ENCODE assay signal across 15 mouse cellular contexts in the genomic region with DNA sequence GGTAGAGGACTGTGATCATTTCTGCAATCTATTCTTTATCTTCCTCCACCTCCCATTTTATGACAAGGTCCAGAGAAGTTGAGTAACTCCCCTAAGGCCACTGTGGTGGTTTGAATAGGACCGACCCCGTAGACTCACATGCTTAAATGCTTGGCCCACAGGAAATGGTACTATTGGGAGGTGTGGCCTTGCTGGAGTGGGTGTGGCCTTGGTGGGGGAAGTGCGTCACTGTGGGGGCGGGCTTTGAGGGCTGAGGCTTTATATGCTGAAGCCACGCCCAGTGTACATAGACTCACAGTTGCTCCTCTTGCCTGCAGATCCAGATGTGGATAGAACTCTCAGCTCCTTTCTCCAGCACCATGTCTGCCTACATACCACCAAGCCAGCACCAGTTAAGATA. TPM values are rescaled to one million over a fixed set of nuclear protein-coding genes. Genes with fewer than 3 reads are reported as not detected.
A peak's percentile ranks its signal among the peaks of the same experiment; 100 is the strongest.
DNase-seq lines count a peak whose midpoint lies in the region; ATAC-seq and TF ChIP-seq lines count a peak whose summit lies in the region.
"Had no signal": no experiment of that assay in that cellular context is flagged by ENCODE, and none has a peak within 500 bp of the region (broad histone marks: within the 10 kb centered on the region; RNA-seq: fewer than 3 reads in every experiment).

No protein-coding gene starts in this region.

- H3K4me3 ChIP-seq in heart, postnatal 0 days (ENCODE audit: low read depth, low read length): no peak overlapping the region
- H3K4me3 ChIP-seq in lung, embryonic 16.5 days (ENCODE audit: low read length): no peak overlapping the region
- no peak overlapping the region for H3K4me3 ChIP-seq in intestine, embryonic 14.5 days (ENCODE audit: low read depth, low read length)
- H3K4me3 ChIP-seq in stomach, embryonic 16.5 days (replicated peaks; ENCODE audit: low read length): no peak overlapping the region
- H3K4me3 ChIP-seq in forebrain, embryonic 14.5 days (ENCODE audit: low read depth, low read length): no peak overlapping the region
- H3K4me3 ChIP-seq: forebrain, embryonic 13.5 days; hindbrain, embryonic 15.5 days had no signal

- no peaks in the 10 kb centered on the region for H3K9me3 ChIP-seq in heart, postnatal 0 days (replicated peaks; ENCODE audit: control insufficient read depth, low read length)
- H3K9me3 ChIP-seq in lung, embryonic 16.5 days (ENCODE audit: control insufficient read depth, low read length): no peaks in the 10 kb centered on the region
- H3K9me3 ChIP-seq in intestine, embryonic 14.5 days (ENCODE audit: control insufficient read depth, low read length): no peaks in the 10 kb centered on the region
- H3K9me3 ChIP-seq in stomach, embryonic 16.5 days (replicated peaks; ENCODE audit: control insufficient read depth, low read length): no peaks in the 10 kb centered on the region
- no peaks in the 10 kb centered on the region for H3K9me3 ChIP-seq in forebrain, embryonic 14.5 days (replicated peaks; ENCODE audit: control insufficient read depth, low read length)
- H3K9me3 ChIP-seq: forebrain, embryonic 13.5 days; hindbrain, embryonic 15.5 days had no signal

- no peak for DNase-seq in heart, postnatal 0 days (ENCODE audit: low spot score)
- no peak for DNase-seq in heart, postnatal 25 days (ENCODE audit: low spot score)
- no peak for DNase-seq in lung, postnatal 25 days (ENCODE audit: low spot score)
- DNase-seq in intestine, embryonic 14.5 days (ENCODE audit: low spot score): no peak
- DNase-seq in cerebellum, adult 8-10 months: no peak
- no peak for DNase-seq in forebrain, embryonic 14.5 days (ENCODE audit: low spot score)
- DNase-seq: cerebellum, adult 18-20 months; gastrocnemius, postnatal 10 days; midbrain, embryonic 14.5 days; thymus, postnatal 25 days had no signal

- H3K4me1 ChIP-seq in heart, postnatal 0 days (ENCODE audit: control insufficient read depth, insufficient read depth): peaks cover 15% of the 10 kb centered on the region; the same call in 1 of the 2 replicates
- H3K4me1 ChIP-seq in lung, embryonic 16.5 days (replicated peaks; ENCODE audit: control insufficient read depth, insufficient read depth, low read length): peaks cover 11% of the 10 kb centered on the region
- peaks cover 14% of the 10 kb centered on the region; the same call in 1 of the 2 replicates for H3K4me1 ChIP-seq in intestine, embryonic 14.5 days (replicated peaks; ENCODE audit: control insufficient read depth, insufficient read depth, low read length)
- peaks cover 7% of the 10 kb centered on the region; the same call in 1 of the 2 replicates for H3K4me1 ChIP-seq in stomach, embryonic 16.5 days (ENCODE audit: control insufficient read depth, insufficient read depth, low read length)
- no peaks in the 10 kb centered on the region for H3K4me1 ChIP-seq in forebrain, embryonic 14.5 days (ENCODE audit: control insufficient read depth, insufficient read depth, low read length)
- H3K4me1 ChIP-seq: forebrain, embryonic 13.5 days; hindbrain, embryonic 15.5 days had no signal

- peak; percentile 26; the same call in 1 of the 2 replicates for ATAC-seq in heart, postnatal 0 days (ENCODE audit: insufficient read depth, low read depth)
- ATAC-seq in lung, embryonic 16.5 days (ENCODE audit: low read depth): peak; percentile 35; the same call in 1 of the 2 replicates
- no peak for ATAC-seq in intestine, embryonic 14.5 days (replicated peaks; ENCODE audit: low FRiP score, low TSS enrichment, low read depth)
- 0 out of 2 replicates have a peak, but pooled peaks have one; percentile 31 for ATAC-seq in stomach, embryonic 16.5 days (ENCODE audit: insufficient read depth, low FRiP score)
- ATAC-seq in forebrain, embryonic 14.5 days: no peak
- ATAC-seq: forebrain, embryonic 13.5 days had no signal

- no peak overlapping the region for H3K4me2 ChIP-seq in heart, postnatal 0 days (ENCODE audit: low read depth, low read length)
- H3K4me2 ChIP-seq in lung, embryonic 16.5 days (ENCODE audit: low read depth, low read length): peak overlapping the region; percentile 38; the same call in 1 of the 2 replicates
- H3K4me2 ChIP-seq in intestine, embryonic 14.5 days (ENCODE audit: low read length): peak overlapping the region; percentile 32; the same call in 1 of the 2 replicates
- no peak overlapping the region for H3K4me2 ChIP-seq in stomach, embryonic 16.5 days (ENCODE audit: low read depth, low read length)
- H3K4me2 ChIP-seq in forebrain, embryonic 14.5 days (ENCODE audit: low read length): no peak overlapping the region
- H3K4me2 ChIP-seq: forebrain, embryonic 13.5 days; hindbrain, embryonic 15.5 days had no signal

- 79% methylated on average over 5 of the region's 5 CpGs for WGBS in heart, postnatal 0 days
- 68% methylated on average over 5 of the region's 5 CpGs for WGBS in lung, embryonic 16.5 days
- 82% methylated on average over 5 of the region's 5 CpGs for WGBS in intestine, embryonic 14.5 days
- WGBS in stomach, embryonic 16.5 days: 84% methylated on average over 5 of the region's 5 CpGs
- WGBS in forebrain, embryonic 14.5 days: 86% methylated on average over 5 of the region's 5 CpGs

- intact Hi-C loops in heart, postnatal 25 days (cut with DNase I): no loop called here

- no peak overlapping the region for H3K9ac ChIP-seq in heart, postnatal 0 days (replicated peaks; ENCODE audit: low read depth, low read length)
- H3K9ac ChIP-seq in lung, embryonic 16.5 days (ENCODE audit: low read length): no peak overlapping the region
- no peak overlapping the region for H3K9ac ChIP-seq in intestine, embryonic 14.5 days (ENCODE audit: low read length)
- no peak overlapping the region for H3K9ac ChIP-seq in stomach, embryonic 16.5 days (ENCODE audit: low read length)
- no peak overlapping the region for H3K9ac ChIP-seq in forebrain, embryonic 14.5 days (ENCODE audit: low read length)
- H3K9ac ChIP-seq: forebrain, embryonic 13.5 days; hindbrain, embryonic 15.5 days had no signal

- TF ChIP-seq EP300 in heart, postnatal 0 days (IDR thresholded peaks at IDR 0.05; ENCODE audit: low read depth): no peak

- H3K27ac ChIP-seq in heart, postnatal 0 days (ENCODE audit: low read depth): peak overlapping the region; percentile 68
- H3K27ac ChIP-seq in lung, embryonic 16.5 days (ENCODE audit: low read length): peak overlapping the region; percentile 89
- H3K27ac ChIP-seq in intestine, embryonic 14.5 days (ENCODE audit: low read depth): peak overlapping the region; percentile 90
- H3K27ac ChIP-seq in stomach, embryonic 16.5 days (ENCODE audit: low read length): peak overlapping the region; percentile 80
- H3K27ac ChIP-seq in forebrain, embryonic 14.5 days (ENCODE audit: low read depth, low read length): no peak overlapping the region
- H3K27ac ChIP-seq: forebrain, embryonic 13.5 days; hindbrain, embryonic 15.5 days had no signal

- H3K36me3 ChIP-seq in heart, postnatal 0 days (replicated peaks; ENCODE audit: control insufficient read depth, insufficient read depth, low read length): no peaks in the 10 kb centered on the region
- no peaks in the 10 kb centered on the region for H3K36me3 ChIP-seq in lung, embryonic 16.5 days (ENCODE audit: control insufficient read depth, insufficient read depth, low read length)
- H3K36me3 ChIP-seq in intestine, embryonic 14.5 days (ENCODE audit: control insufficient read depth, insufficient read depth, low read length): no peaks in the 10 kb centered on the region
- no peaks in the 10 kb centered on the region for H3K36me3 ChIP-seq in stomach, embryonic 16.5 days (ENCODE audit: control insufficient read depth, insufficient read depth, low read length)
- no peaks in the 10 kb centered on the region for H3K36me3 ChIP-seq in forebrain, embryonic 14.5 days (ENCODE audit: control insufficient read depth, insufficient read depth, low read length)
- H3K36me3 ChIP-seq: hindbrain, embryonic 15.5 days had no signal

- no peak for TF ChIP-seq CTCF in heart, postnatal 0 days (IDR thresholded peaks at IDR 0.05; ENCODE audit: low read depth)

- H3K27me3 ChIP-seq in heart, postnatal 0 days (ENCODE audit: control insufficient read depth, insufficient read depth, low read length): no peaks in the 10 kb centered on the region
- no peaks in the 10 kb centered on the region for H3K27me3 ChIP-seq in lung, embryonic 16.5 days (ENCODE audit: control insufficient read depth, insufficient read depth, low read depth, low read length)
- no peaks in the 10 kb centered on the region for H3K27me3 ChIP-seq in intestine, embryonic 14.5 days (replicated peaks; ENCODE audit: control insufficient read depth, insufficient read depth, low read length)
- no peaks in the 10 kb centered on the region for H3K27me3 ChIP-seq in stomach, embryonic 16.5 days (ENCODE audit: control insufficient read depth, insufficient read depth, low read length)
- no peaks in the 10 kb centered on the region for H3K27me3 ChIP-seq in forebrain, embryonic 14.5 days (replicated peaks; ENCODE audit: control insufficient read depth, insufficient read depth, low read length)
- H3K27me3 ChIP-seq: forebrain, embryonic 13.5 days; hindbrain, embryonic 15.5 days had no signal

RNA-seq across cellular contexts. Expression of a gene that starts 51.9 kb away (rescaled TPM):
- total RNA-seq in heart, postnatal 0 days (2014; rRNA removed; ENCODE audit: low replicate concordance): 0.54 and 4.0 TPM in 2 replicates
- polyA plus RNA-seq in heart, postnatal 0 days (2015; fragmentation: Nextera tagmentation; extraction: Ambion mirVana): 0.60 and 0.71 TPM in 2 replicates
- under 1 TPM; 0.59 to 0.88 TPM for total RNA-seq in heart, postnatal 25 days (2021)
- 1.3 and 1.6 TPM in 2 replicates for polyA plus RNA-seq in lung, embryonic 16.5 days (2015; fragmentation: Nextera tagmentation; extraction: Ambion mirVana)
- polyA plus RNA-seq in intestine, embryonic 14.5 days (2014; fragmentation: Nextera tagmentation; extraction: Ambion mirVana): 1.0 and 1.3 TPM in 2 replicates
- 5.3 and 7.3 TPM in 2 replicates for polyA plus RNA-seq in stomach, embryonic 16.5 days (2015; fragmentation: Nextera tagmentation; extraction: Ambion mirVana)
- polyA plus RNA-seq in forebrain, embryonic 14.5 days (2014; fragmentation: Nextera tagmentation; extraction: Ambion mirVana): 0.23 TPM in 2 replicates
- polyA plus RNA-seq: liver, adult 2 months had no signal

RNA-seq across cellular contexts. Expression of a gene that starts 57.5 kb away (rescaled TPM):
- total RNA-seq in heart, postnatal 0 days (2014; rRNA removed; ENCODE audit: low replicate concordance): 0.34 and 2.6 TPM in 2 replicates
- 0.07 and 0.08 TPM in 2 replicates for polyA plus RNA-seq in heart, postnatal 0 days (2015; fragmentation: Nextera tagmentation; extraction: Ambion mirVana)
- under 1 TPM; 0.22 to 0.34 TPM for total RNA-seq in heart, postnatal 25 days (2021)
- 1.1 and 1.2 TPM in 2 replicates for polyA plus RNA-seq in lung, embryonic 16.5 days (2015; fragmentation: Nextera tagmentation; extraction: Ambion mirVana)
- polyA plus RNA-seq in intestine, embryonic 14.5 days (2014; fragmentation: Nextera tagmentation; extraction: Ambion mirVana): 2.2 and 2.5 TPM in 2 replicates
- polyA plus RNA-seq in stomach, embryonic 16.5 days (2015; fragmentation: Nextera tagmentation; extraction: Ambion mirVana): 1.2 and 1.3 TPM in 2 replicates
- 19.4 and 21.7 TPM in 2 replicates for polyA plus RNA-seq in forebrain, embryonic 14.5 days (2014; fragmentation: Nextera tagmentation; extraction: Ambion mirVana)

Comparison
In these comparisons a context has a peak if more than half of its experiments do, and no peak if none do; other contexts are left out.
1. ATAC-seq: peak in heart, postnatal 0 days (single experiment), lung, embryonic 16.5 days (single experiment) and stomach, embryonic 16.5 days (single experiment); none in intestine, embryonic 14.5 days (single experiment) and forebrain, embryonic 14.5 days (single experiment).
2. H3K4me2 ChIP-seq: peak in lung, embryonic 16.5 days (single experiment) and intestine, embryonic 14.5 days (single experiment); none in heart, postnatal 0 days (single experiment), stomach, embryonic 16.5 days (single experiment) and forebrain, embryonic 14.5 days (single experiment).